Mouse (Mus musculus) adrenal gland, adult 8-10 months (tissue): ENCODE measurements around the gene Naglu. TPM values are rescaled to one million over a fixed set of nuclear protein-coding genes. Genes with fewer than 3 reads are reported as not detected.
"Not testable (repeated sequence)": the region's sequence is repeated elsewhere in the genome, so short reads cannot be mapped to it uniquely, and the experiment has no call there.

ENCODE experiments used
- DNase-seq: peaks from one replicate; pipeline ENCODE4 v3.0.0; 2022
- total RNA-seq, 4 experiments: library from RNA; stranded (reverse); gene quantifications; 2 replicates each; pipeline ENCODE4 v1.2.4; 2022

Naglu gene
- total RNA-seq, 4 experiments from 2014 or later, result 45.3 to 51.8 (median 49.6) TPM

GRCm38 (mm10) chr11:101084811-101085210 is 15.0 kb downstream of the Naglu start:
- DNase-seq, result no peak

GRCm38 (mm10) chr11:101085617-101086322 is 16.0 kb downstream of the Naglu start:
- DNase-seq, result no peak

DNA sequence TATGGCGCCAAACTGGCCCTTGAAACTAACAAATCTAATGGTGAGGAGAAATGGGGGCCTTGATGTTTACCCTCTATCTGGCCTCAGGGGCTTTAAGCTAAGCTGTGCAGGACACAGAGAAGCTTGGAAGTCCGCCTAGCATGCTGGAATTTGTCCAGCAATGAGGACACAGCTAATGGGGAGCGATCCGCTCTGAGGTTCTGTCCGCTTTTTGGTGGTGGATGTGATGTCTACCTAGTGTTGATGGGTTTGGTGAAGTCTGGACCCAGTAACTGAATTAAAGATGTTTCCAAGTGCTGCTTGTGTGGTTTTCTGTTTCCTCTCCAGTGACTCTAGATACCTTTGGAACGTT is 16.5 kb downstream of the Naglu start:
- DNase-seq, result no peak

- DNase-seq, result peak; percentile 91
Observed at GRCm38 (mm10) chr11:101086756-101087681, 17.2 kb downstream of the Naglu start, which contains the start of gene Mlx. Gene Mlx, plus strand, starts transcription at chr11:101087277.

DNA sequence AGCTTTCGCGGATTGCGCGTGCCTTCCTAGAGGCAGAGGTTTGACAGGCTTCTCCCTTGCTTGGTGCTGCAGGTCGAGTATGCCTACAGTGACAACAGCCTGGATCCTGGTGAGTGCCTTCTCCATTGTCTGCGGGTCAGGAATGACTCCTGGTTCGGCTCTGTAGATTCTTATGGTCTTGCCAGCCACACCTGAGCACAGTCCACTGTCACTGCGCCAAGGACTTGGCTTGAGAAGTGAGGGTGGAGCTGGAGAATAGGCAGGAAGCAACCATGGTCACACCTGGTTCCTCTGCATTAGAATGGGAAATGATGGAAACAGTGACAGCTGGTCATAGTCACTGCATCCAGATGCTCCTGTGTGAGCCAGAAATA is 17.9 kb downstream of the Naglu start:
- no peak for DNase-seq

DNA sequence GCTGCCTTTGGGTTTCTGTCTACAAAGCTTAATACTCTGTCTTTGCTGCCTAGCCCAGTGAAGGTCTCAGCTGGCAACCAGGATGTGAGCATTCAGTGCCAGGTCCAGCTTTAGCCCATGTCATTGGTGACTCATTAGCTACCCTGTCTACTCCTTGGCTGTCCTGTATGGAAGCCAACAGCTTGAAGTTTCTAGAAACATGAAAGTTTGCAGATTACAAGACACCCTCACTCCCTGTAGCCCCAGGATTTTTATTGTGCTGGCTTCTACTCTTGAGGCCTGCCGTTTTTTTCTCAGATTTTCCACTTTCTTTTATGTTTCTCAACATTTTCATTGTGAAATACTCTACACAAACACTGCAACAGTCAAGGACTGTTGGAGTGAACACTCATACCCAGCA is 20.1 kb downstream of the Naglu start:
- no peak for DNase-seq

GRCm38 (mm10) chr11:101094930-101095313 is 25.1 kb downstream of the Naglu start:
- no peak for DNase-seq

DNA sequence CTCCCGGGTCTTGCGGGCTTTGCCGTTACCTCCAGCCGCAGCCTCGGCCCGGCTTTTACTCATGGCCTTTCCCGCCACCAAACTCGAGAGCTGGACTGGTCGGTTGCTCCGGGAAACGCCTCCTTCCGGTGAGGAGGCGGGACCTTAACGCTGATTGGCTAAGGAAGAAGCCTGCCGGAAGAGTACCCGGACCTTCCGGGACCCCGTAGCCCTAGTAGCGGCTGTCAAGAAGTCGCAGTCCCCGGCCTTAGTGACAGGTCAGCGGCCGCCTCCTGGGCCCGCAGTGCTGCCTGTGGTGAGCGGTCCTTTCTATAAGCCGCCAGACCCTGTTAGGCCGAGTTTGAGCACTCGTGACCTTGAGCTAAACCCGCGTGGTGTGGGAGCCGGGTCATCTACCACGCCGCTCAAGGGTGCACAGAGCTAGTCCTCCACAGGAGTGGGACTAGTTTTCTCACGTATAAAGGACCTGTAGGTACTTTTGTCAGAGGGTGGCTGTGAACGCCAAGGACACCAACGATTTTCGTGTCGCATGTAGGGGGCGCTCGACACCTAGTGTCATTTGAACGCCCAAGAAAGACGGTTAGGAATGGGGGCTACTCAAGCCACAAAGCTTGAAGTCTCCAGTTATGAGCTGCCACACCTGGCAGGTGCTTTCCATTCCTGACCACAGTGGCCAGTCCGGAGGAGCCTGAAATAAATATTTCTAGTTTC is 25.7 kb downstream of the Naglu start, which contains the start of gene Psmc3ip:
Gene Psmc3ip, minus strand, starts transcription at position 123 of the 711 bp plus-strand sequence.
- DNase-seq, result peak; percentile 95

DNA sequence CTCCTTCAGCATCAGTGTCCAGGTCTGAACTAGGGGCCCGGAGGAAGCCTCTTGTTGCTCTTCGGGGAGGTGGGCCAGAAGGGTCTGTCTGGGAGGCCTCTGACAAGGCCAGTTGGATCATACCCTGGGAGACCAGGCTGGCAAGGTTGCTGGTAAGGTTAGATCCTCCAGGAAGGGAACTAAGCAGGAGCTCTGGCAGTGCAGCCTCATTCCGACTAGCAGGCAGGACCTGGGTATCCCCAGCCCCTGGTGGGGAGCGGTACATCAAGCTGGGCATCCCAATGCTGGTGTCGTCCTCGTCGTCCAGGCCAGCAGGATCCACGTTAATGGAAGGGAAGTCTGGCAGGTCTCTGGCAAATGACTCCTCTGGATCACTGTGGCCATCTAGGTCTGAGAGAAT is 28.4 kb downstream of the Naglu start:
- DNase-seq, result no peak

GRCm38 (mm10) chr11:101103011-101103410 is 33.2 kb downstream of the Naglu start:
- DNase-seq, result no peak

GRCm38 (mm10) chr11:101109351-101109750 is 39.5 kb downstream of the Naglu start:
- DNase-seq, result no peak

- no peak for DNase-seq
Observed at GRCm38 (mm10) chr11:101110708-101111107, 40.9 kb downstream of the Naglu start.

GRCm38 (mm10) chr11:101111178-101111577 is 41.4 kb downstream of the Naglu start:
- no peak for DNase-seq

GRCm38 (mm10) chr11:101112186-101112585 is 42.4 kb downstream of the Naglu start:
- DNase-seq, result no peak

- DNase-seq, result no peak
Observed at GRCm38 (mm10) chr11:101115564-101115963, 45.8 kb downstream of the Naglu start.

DNA sequence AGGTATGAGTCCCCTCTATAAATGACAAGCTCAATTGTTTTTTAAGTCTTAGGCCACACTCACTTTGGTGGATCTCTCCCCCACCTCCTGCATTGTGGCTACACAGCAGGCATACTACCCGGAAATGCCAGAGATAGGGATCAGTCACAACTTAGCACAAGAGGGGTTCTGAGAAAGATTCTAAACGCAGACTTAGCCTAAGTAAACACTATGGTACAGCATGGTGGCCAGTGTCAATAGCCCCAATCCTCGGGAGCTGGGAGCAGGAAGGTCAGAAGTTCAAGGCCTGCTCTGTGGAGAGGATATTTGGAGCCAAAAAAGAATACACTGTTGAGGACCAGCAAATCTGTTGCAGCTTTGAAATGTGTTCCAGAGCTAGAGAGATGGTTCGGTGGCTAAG is 48.3 kb downstream of the Naglu start:
- DNase-seq, result no peak

- DNase-seq, result no peak
Observed at GRCm38 (mm10) chr11:101119131-101119760, 49.4 kb downstream of the Naglu start.

DNA sequence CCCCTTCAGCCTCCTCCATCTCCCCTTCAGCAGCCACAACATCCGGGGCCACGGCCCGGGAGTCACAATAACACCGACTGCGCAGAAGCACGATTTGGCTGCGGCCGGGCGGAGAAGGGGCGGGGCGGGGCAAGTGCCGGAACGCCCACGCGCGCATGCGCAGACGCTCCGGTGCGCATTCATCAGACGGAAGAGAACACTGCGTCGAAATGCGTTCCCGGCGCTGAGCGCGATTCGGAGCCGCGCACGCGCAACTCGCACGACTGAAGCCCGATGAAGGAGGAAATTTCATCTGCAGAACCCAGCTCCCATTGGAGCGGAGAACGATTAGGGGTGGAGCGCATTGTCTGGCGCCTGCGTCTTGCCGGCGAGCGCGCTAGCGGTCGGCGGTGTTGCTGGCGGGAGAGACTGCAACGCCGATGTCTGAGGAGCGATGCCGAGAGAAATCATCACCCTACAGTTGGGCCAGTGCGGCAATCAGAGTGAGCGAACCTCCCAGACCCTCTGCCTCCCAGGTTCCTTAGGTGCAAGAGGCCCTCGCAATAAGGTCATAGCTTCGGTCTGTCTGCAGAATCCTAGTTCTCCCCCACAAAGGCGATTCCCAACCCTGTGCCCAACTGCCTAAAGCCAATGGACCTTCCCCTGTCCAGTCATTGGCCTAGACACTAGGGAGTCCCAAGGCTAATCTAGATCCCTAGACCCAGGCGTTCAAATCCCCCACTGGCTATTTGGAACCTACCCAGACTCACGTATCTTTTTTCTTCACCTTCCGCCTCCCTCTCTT is 50.1 kb downstream of the Naglu start, which contains the start of the genes Retreg3 and Tubg1:
Gene Retreg3, minus strand, starts transcription at position 133 of the 784 bp plus-strand sequence.
Gene Tubg1, plus strand, starts transcription at position 178 of the 784 bp plus-strand sequence.
- DNase-seq, result peak; percentile 98

DNA sequence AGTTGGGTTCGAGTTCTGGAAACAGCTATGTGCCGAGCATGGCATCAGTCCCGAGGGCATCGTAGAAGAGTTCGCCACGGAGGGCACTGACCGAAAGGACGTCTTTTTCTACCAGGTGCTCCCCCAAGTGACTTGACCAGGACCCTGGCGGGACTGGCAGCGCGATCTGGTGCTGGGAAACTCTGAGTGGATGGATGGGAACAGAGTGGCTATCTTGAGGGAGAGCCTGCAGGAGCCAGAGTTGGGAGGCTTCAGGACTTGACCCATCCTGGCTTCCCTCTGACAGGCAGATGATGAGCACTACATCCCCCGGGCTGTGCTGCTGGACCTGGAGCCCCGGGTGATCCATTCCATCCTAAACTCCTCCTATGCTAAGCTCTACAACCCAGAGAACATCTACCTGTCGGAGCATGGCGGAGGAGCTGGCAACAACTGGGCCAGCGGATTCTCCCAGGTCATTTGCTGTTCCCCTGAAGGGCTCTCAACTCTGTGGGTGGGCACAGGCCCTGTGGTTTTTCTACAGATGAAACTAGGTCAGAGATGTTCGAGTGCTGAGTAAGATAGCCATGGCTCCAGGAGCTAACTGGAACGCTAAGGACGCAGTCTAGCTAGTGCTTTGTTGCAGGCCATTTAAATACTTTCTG is 50.9 kb downstream of the Naglu start:
- DNase-seq, result no peak

DNA sequence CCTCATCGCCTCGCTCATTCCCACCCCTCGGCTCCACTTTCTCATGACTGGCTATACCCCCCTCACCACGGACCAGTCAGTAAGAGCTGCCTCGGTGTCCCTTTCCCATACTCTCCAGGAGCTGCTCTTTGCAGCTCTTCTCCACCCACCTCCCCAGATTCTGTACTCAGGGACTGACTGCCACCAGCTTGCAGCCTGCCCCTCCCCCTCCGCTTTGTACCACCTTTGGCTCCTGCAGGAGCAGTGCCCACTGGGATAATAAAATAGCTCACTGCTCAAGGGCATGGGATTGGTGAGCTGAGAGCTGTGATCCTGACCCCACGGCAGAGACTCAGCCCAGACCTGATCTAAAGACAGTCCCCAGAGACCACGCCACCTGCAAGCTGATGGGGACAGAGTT is 54.7 kb downstream of the Naglu start:
- not testable (repeated sequence) for DNase-seq

GRCm38 (mm10) chr11:101125008-101125407 is 55.2 kb downstream of the Naglu start:
- DNase-seq, result not testable (repeated sequence)
